ENCODE assay signal across 16 mouse cellular contexts in genomic region chr10:28191440-28191839, GRCm38 (mm10).
"Had no signal": no experiment of that assay in that cellular context is flagged by ENCODE, and none has a peak within 500 bp of the region (broad histone marks: within the 10 kb centered on the region; RNA-seq: fewer than 3 reads in every experiment).

No protein-coding gene starts in this region.

- H3K4me3 ChIP-seq: neural tube, embryonic 12.5 days; neural tube, embryonic 13.5 days; neural tube, embryonic 15.5 days; stomach, embryonic 15.5 days had no signal

- H3K36me3 ChIP-seq: neural tube, embryonic 12.5 days; neural tube, embryonic 13.5 days; neural tube, embryonic 15.5 days; stomach, embryonic 15.5 days had no signal

- H3K4me2 ChIP-seq: neural tube, embryonic 12.5 days; neural tube, embryonic 13.5 days; neural tube, embryonic 15.5 days; stomach, embryonic 15.5 days had no signal

- H3K4me1 ChIP-seq: neural tube, embryonic 12.5 days; neural tube, embryonic 15.5 days; stomach, embryonic 15.5 days had no signal

- DNase-seq: retina, postnatal 1 day; right cerebral cortex, postnatal 14 days; right cerebral cortex, postnatal 25 days; right cerebral cortex, postnatal 4 days; spleen, adult 18-20 months; thymus, adult 18-20 months; thymus, adult 2 months; thymus, postnatal 14 days; thymus, postnatal 25 days; thymus, postnatal 36 days; thymus, postnatal 4 days had no signal

- H3K27me3 ChIP-seq: neural tube, embryonic 12.5 days; neural tube, embryonic 13.5 days; neural tube, embryonic 15.5 days; stomach, embryonic 15.5 days had no signal

- H3K9me3 ChIP-seq: neural tube, embryonic 12.5 days; neural tube, embryonic 13.5 days; neural tube, embryonic 15.5 days; stomach, embryonic 15.5 days had no signal

- H3K9ac ChIP-seq: neural tube, embryonic 12.5 days; neural tube, embryonic 13.5 days; neural tube, embryonic 15.5 days; stomach, embryonic 15.5 days had no signal

- H3K27ac ChIP-seq: neural tube, embryonic 12.5 days; neural tube, embryonic 13.5 days; neural tube, embryonic 15.5 days; stomach, embryonic 15.5 days; stomach, postnatal 0 days had no signal
